ENCODE assay signal across 9 mouse cellular contexts in genomic region chr11:69604347-69604746, GRCm38 (mm10). TPM values are rescaled to one million over a fixed set of nuclear protein-coding genes. Genes with fewer than 3 reads are reported as not detected.
DNase-seq lines count a peak whose midpoint lies in the region; ATAC-seq lines count a peak whose summit lies in the region.
"Had no signal": no experiment of that assay in that cellular context is flagged by ENCODE, and none has a peak within 500 bp of the region (broad histone marks: within the 10 kb centered on the region; RNA-seq: fewer than 3 reads in every experiment).

No protein-coding gene starts in this region.

- H3K36me3 ChIP-seq in liver, embryonic 11.5 days (ENCODE audit: control insufficient read depth, insufficient read depth, low read length), result peaks cover 3% of the 10 kb centered on the region; the same call in 1 of the 2 replicates
- no peaks in the 10 kb centered on the region for H3K36me3 ChIP-seq in forebrain, embryonic 12.5 days (replicated peaks)
- no peaks in the 10 kb centered on the region for H3K36me3 ChIP-seq in limb, embryonic 10.5 days
- H3K36me3 ChIP-seq in neural tube, embryonic 14.5 days (ENCODE audit: control insufficient read depth, insufficient read depth, low read length), result peaks cover 3% of the 10 kb centered on the region; the same call in 1 of the 2 replicates

- peak overlapping the region; percentile 82 for H3K4me3 ChIP-seq in liver, embryonic 11.5 days (ENCODE audit: low read depth, low read length)
- H3K4me3 ChIP-seq in forebrain, embryonic 12.5 days (replicated peaks), result peak overlapping the region; percentile 60
- H3K4me3 ChIP-seq in limb, embryonic 10.5 days, result peak overlapping the region; percentile 69
- peak overlapping the region; percentile 54 for H3K4me3 ChIP-seq in neural tube, embryonic 14.5 days (ENCODE audit: low read depth, low read length)

- no peak for DNase-seq in liver, embryonic 11.5 days (ENCODE audit: low spot score)
- DNase-seq in liver, result no peak
- DNase-seq in limb, embryonic 10.5 days (ENCODE audit: low spot score), result no peak
- DNase-seq in urinary bladder, adult 18-20 months (ENCODE audit: low spot score in 2 of 2), result no peak
- DNase-seq in adrenal gland, postnatal 36 days, result no peak
- no peak for DNase-seq in frontal cortex, postnatal 14 days (ENCODE audit: low spot score in 2 of 2)

- H3K9me3 ChIP-seq in liver, embryonic 11.5 days (ENCODE audit: control insufficient read depth, low read length), result no peaks in the 10 kb centered on the region
- H3K9me3 ChIP-seq in forebrain, embryonic 12.5 days, result no peaks in the 10 kb centered on the region
- no peaks in the 10 kb centered on the region for H3K9me3 ChIP-seq in limb, embryonic 10.5 days (replicated peaks)
- H3K9me3 ChIP-seq in neural tube, embryonic 14.5 days (ENCODE audit: control insufficient read depth, low read length), result no peaks in the 10 kb centered on the region

- H3K4me1 ChIP-seq in liver, embryonic 11.5 days (replicated peaks; ENCODE audit: control insufficient read depth, insufficient read depth, low read length), result peaks cover 69% of the 10 kb centered on the region
- H3K4me1 ChIP-seq in forebrain, embryonic 12.5 days, result peaks cover 36% of the 10 kb centered on the region
- H3K4me1 ChIP-seq in limb, embryonic 10.5 days, result peaks cover 45% of the 10 kb centered on the region
- H3K4me1 ChIP-seq in neural tube, embryonic 14.5 days (ENCODE audit: control insufficient read depth, insufficient read depth, low read length), result peaks cover 13% of the 10 kb centered on the region

- peak overlapping the region; percentile 82 for H3K27ac ChIP-seq in liver, embryonic 11.5 days (ENCODE audit: low read depth, low read length)
- H3K27ac ChIP-seq in forebrain, embryonic 12.5 days, result no peak overlapping the region
- peak overlapping the region; percentile 80 for H3K27ac ChIP-seq in limb, embryonic 10.5 days
- H3K27ac ChIP-seq in neural tube, embryonic 14.5 days (ENCODE audit: low read depth, low read length), result no peak overlapping the region

- WGBS in liver, embryonic 11.5 days, result 66% methylated on average over 3 of the region's 3 CpGs
- WGBS in forebrain, embryonic 12.5 days, result 64% methylated on average over 3 of the region's 3 CpGs
- 54% methylated on average over 3 of the region's 3 CpGs for WGBS in limb, embryonic 10.5 days
- WGBS in neural tube, embryonic 14.5 days, result 31% methylated on average over 3 of the region's 3 CpGs

- peak overlapping the region; percentile 74 for H3K9ac ChIP-seq in liver, embryonic 11.5 days (ENCODE audit: low read depth, low read length)
- peak overlapping the region; percentile 75 for H3K9ac ChIP-seq in forebrain, embryonic 12.5 days
- H3K9ac ChIP-seq in neural tube, embryonic 14.5 days (replicated peaks; ENCODE audit: low read depth, low read length), result peak overlapping the region; percentile 55

- peak overlapping the region; percentile 99 for H3K4me2 ChIP-seq in liver, embryonic 11.5 days
- peak overlapping the region; percentile 97 for H3K4me2 ChIP-seq in forebrain, embryonic 12.5 days
- H3K4me2 ChIP-seq in neural tube, embryonic 14.5 days (ENCODE audit: low read depth, low read length), result peak overlapping the region; percentile 98

- no peaks in the 10 kb centered on the region; the same call in 1 of the 2 replicates for H3K27me3 ChIP-seq in liver, embryonic 11.5 days (replicated peaks; ENCODE audit: control insufficient read depth, insufficient read depth, low read length)
- H3K27me3 ChIP-seq in forebrain, embryonic 12.5 days, result peaks cover 20% of the 10 kb centered on the region
- peaks cover 41% of the 10 kb centered on the region for H3K27me3 ChIP-seq in limb, embryonic 10.5 days (ENCODE audit: low read depth, poor library complexity, severe bottlenecking)
- H3K27me3 ChIP-seq in neural tube, embryonic 14.5 days (ENCODE audit: control insufficient read depth, insufficient read depth, low read length), result no peaks in the 10 kb centered on the region

- no peak for ATAC-seq in liver, embryonic 11.5 days (replicated peaks; ENCODE audit: low FRiP score)
- no peak for ATAC-seq in forebrain, embryonic 12.5 days (ENCODE audit: low FRiP score)
- peak; percentile 18; the same call in 1 of the 2 replicates for ATAC-seq in neural tube, embryonic 14.5 days (ENCODE audit: low read depth)

RNA-seq across cellular contexts. Expression of gene Atp1b2, which starts 1.4 kb away (rescaled TPM):
- polyA plus RNA-seq in liver, embryonic 11.5 days (2014; fragmentation: Nextera tagmentation; extraction: Ambion mirVana), result 76.2 and 79.5 TPM in 2 replicates
- polyA plus RNA-seq in forebrain, embryonic 12.5 days (2016; fragmentation: Nextera tagmentation; extraction: Ambion mirVana), result 11.9 and 12.6 TPM in 2 replicates
- polyA plus RNA-seq in limb, embryonic 10.5 days (2016; fragmentation: Nextera tagmentation; extraction: Ambion mirVana), result 1.5 TPM in 2 replicates
- polyA plus RNA-seq in neural tube, embryonic 14.5 days (2014; fragmentation: Nextera tagmentation; extraction: Ambion mirVana), result 66.6 and 99.6 TPM in 2 replicates
- 10 to 100 TPM; 28.5 to 45.4 TPM for total RNA-seq in adrenal gland, postnatal 36 days (2021)

RNA-seq across cellular contexts. Expression of gene Shbg, which starts 13.4 kb away (rescaled TPM):
- 42.9 and 43.8 TPM in 2 replicates for polyA plus RNA-seq in liver, embryonic 11.5 days (2014; fragmentation: Nextera tagmentation; extraction: Ambion mirVana)
- not detected in 2 replicates for polyA plus RNA-seq in forebrain, embryonic 12.5 days (2016; fragmentation: Nextera tagmentation; extraction: Ambion mirVana)
- polyA plus RNA-seq in limb, embryonic 10.5 days (2016; fragmentation: Nextera tagmentation; extraction: Ambion mirVana), result not detected in 2 replicates
- polyA plus RNA-seq in neural tube, embryonic 14.5 days (2014; fragmentation: Nextera tagmentation; extraction: Ambion mirVana), result not detected in 2 replicates
- total RNA-seq in adrenal gland, postnatal 36 days (2021), result not detected
- polyA plus RNA-seq: small intestine, adult 2 months had no signal

RNA-seq across cellular contexts. Expression of gene Sat2, which starts 17.5 kb away (rescaled TPM):
- 16.7 and 18.0 TPM in 2 replicates for polyA plus RNA-seq in liver, embryonic 11.5 days (2014; fragmentation: Nextera tagmentation; extraction: Ambion mirVana)
- polyA plus RNA-seq in forebrain, embryonic 12.5 days (2016; fragmentation: Nextera tagmentation; extraction: Ambion mirVana), result 15.8 and 21.5 TPM in 2 replicates
- polyA plus RNA-seq in limb, embryonic 10.5 days (2016; fragmentation: Nextera tagmentation; extraction: Ambion mirVana), result 9.1 and 13.7 TPM in 2 replicates
- 23.8 and 25.1 TPM in 2 replicates for polyA plus RNA-seq in neural tube, embryonic 14.5 days (2014; fragmentation: Nextera tagmentation; extraction: Ambion mirVana)
- 10 to 100 TPM in 1 of 2 experiments, 1 to 10 TPM in 1; 5.7 to 11.3 TPM for total RNA-seq in adrenal gland, postnatal 36 days (2021)

RNA-seq across cellular contexts. Expression of gene Trp53, which starts 24.2 kb away (rescaled TPM):
- 196 and 198 TPM in 2 replicates for polyA plus RNA-seq in liver, embryonic 11.5 days (2014; fragmentation: Nextera tagmentation; extraction: Ambion mirVana)
- 120 and 124 TPM in 2 replicates for polyA plus RNA-seq in forebrain, embryonic 12.5 days (2016; fragmentation: Nextera tagmentation; extraction: Ambion mirVana)
- polyA plus RNA-seq in limb, embryonic 10.5 days (2016; fragmentation: Nextera tagmentation; extraction: Ambion mirVana), result 243 and 267 TPM in 2 replicates
- 54.6 and 68.8 TPM in 2 replicates for polyA plus RNA-seq in neural tube, embryonic 14.5 days (2014; fragmentation: Nextera tagmentation; extraction: Ambion mirVana)
- total RNA-seq in adrenal gland, postnatal 36 days (2021), result 10 to 100 TPM; 63.3 to 64.7 TPM

RNA-seq across cellular contexts. Expression of gene Wrap53, which starts 24.3 kb away (rescaled TPM):
- polyA plus RNA-seq in liver, embryonic 11.5 days (2014; fragmentation: Nextera tagmentation; extraction: Ambion mirVana), result 33.7 and 39.3 TPM in 2 replicates
- polyA plus RNA-seq in forebrain, embryonic 12.5 days (2016; fragmentation: Nextera tagmentation; extraction: Ambion mirVana), result 33.0 and 36.0 TPM in 2 replicates
- polyA plus RNA-seq in limb, embryonic 10.5 days (2016; fragmentation: Nextera tagmentation; extraction: Ambion mirVana), result 52.3 and 52.8 TPM in 2 replicates
- polyA plus RNA-seq in neural tube, embryonic 14.5 days (2014; fragmentation: Nextera tagmentation; extraction: Ambion mirVana), result 17.3 and 20.8 TPM in 2 replicates
- total RNA-seq in adrenal gland, postnatal 36 days (2021), result 1 to 10 TPM; 9.2 to 9.7 TPM

Comparison
In these comparisons a context has a peak if more than half of its experiments do, and no peak if none do; other contexts are left out.
1. H3K27ac ChIP-seq: peak in liver, embryonic 11.5 days (single experiment) and limb, embryonic 10.5 days (single experiment); none in forebrain, embryonic 12.5 days (single experiment) and neural tube, embryonic 14.5 days (single experiment).
2. RNA of gene Shbg, which starts 13.4 kb away (polyA plus RNA-seq): 42.9 to 43.8 TPM in liver, embryonic 11.5 days; not detected in forebrain, embryonic 12.5 days, not detected in limb, embryonic 10.5 days and not detected in neural tube, embryonic 14.5 days; every median in the first group is over 10 times any median in the second.
3. Peak in every context shown above with its lines, with median percentiles within 50 percentile points of each other: H3K4me2 ChIP-seq, H3K4me3 ChIP-seq and H3K9ac ChIP-seq.